Mouse (Mus musculus): Measurements from ENCODE around the gene Slc7a14.

Slc7a14 gene

DNA sequence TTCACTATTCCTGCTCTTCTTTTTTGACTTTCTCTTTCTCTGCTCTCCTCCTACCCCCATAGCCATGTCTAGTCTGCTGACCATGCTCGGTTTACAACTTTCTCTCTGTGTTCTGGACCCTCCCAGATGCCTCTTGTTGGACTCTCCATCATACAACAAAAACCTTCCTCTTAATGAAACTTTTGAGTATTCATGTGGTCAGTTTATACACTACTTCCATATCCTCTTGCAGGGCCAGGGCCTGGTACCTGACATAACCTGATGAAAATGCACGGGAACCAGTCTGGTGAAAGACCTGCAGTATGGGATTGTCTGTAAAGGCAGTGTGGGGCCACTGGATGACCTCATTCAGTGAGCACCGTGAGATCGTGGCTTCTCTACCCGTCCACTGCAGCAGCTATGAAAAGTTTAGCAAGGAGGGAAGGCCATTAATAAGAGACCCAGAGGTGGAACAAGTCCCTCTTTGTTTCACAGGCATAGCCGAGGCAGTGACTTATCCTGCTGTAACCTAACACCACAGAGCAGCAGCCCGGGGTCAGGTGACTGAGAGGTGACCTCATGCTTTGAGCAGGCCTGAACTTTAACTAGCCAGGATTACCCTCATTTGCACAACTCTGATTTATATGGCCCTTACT is 49.7 kb downstream of the Slc7a14 start:
- DNase-seq = peak; percentile 37

DNA sequence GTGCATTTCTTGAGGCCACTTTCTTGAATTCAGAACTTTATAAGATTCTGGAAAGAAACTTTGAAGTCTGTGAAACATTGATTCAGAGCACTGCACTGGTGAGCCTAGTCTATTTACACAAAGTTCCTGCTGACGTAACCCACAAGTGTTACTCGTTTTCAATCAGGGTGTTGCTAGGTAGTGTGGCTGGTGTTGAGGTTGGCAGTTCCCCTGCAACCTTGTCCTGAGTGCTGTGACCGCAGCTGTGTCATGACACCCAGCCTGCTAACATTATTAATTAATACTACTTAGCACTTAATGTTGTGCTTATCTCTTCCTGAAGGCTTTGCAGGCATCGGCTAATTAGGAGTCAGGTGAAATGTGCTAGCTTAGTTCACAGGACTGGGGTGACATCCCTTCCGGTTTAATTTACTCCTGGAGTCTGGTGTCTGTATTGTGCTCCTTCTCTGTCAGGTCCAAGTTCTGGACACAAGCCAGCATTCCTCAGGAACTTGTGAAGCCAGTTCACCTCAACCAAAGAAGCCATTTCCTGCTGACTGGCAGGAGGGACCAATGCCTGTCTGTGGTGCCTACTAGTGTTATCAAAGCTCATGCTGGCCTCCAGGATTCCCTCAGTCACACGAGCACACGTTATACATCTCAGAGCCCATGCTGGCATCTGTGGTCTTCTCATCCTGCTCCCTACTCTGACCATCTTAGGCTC is 50.5 kb downstream of the Slc7a14 start:
- no peak for DNase-seq

DNA sequence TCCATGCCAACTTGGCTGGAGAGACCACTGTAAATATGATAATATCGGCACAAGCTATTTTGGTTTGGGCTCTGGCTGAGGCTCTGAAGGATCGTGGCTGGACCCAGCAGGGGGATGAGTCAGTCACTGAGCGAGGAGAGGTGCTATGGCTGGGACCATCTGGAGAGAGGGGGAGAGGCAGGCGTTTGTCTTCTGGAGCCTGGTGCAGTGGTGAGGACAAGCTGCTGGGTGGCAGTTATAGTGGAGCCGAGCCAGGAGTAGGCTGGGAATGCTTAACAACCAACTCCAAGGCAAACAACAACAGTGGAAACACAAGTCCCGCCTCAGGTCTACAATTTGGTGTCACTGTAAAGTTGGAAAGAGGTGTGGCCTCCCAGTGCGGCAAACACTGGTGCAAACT is 55.8 kb downstream of the Slc7a14 start:
- no peak for DNase-seq

DNA sequence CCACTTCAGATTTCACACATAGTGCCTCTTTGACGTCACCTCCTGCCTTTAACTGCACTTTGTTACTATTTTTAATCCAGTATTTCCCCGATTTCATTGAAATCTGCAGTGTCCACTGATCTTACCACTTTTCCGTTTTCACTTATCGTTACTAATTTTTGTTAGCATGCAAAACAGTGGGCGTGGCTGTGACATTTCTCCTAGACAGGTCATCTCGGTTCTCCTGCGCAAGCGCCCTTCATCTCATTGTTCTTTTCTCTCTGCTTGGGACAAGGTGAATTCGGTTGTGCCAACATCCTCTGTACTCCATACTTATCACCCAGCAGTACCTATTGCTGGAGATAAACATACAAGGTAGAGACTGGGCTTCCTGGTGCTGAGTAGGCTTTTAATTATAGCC is 56.3 kb downstream of the Slc7a14 start:
- no peak for DNase-seq

DNA sequence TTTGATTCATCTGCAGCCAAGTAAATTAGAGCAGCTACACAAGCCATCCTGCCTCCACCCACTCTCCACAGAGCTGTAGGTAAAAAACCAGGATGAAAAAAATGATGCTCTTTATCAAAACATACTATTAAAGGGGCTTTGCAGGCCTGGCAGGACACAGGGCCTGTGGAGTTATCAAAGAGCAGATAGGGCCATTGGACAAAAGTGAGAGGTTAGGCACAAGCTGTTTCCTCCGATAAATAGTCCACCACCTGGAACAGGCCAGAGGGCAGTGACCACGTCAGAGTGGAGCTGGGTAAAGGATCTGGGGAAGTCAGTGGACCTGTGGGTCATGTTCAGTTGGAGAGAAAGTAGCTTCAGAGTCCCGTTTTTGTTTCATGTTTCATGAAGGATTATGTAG is 57.6 kb downstream of the Slc7a14 start:
- DNase-seq = no peak

DNA sequence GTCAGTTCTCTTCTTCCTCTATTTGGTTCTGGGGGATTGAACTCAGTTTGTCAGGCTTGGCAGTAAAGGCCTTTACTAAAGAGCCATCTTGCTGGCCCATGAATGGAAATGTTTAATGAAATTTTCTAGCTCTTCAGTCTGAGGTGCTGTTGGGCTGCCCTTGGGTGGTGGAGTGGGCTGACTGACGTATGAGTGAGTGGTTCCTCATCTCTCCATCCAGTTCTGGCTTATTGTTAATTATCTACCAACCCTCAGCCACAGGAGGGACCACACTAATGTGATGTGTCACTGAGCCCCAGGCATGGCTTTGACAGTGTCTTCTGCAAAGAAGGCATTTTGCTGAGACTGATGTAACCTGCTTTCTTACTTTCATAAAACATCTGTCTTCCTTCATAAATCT is 66.7 kb downstream of the Slc7a14 start:
- DNase-seq = no peak

DNA sequence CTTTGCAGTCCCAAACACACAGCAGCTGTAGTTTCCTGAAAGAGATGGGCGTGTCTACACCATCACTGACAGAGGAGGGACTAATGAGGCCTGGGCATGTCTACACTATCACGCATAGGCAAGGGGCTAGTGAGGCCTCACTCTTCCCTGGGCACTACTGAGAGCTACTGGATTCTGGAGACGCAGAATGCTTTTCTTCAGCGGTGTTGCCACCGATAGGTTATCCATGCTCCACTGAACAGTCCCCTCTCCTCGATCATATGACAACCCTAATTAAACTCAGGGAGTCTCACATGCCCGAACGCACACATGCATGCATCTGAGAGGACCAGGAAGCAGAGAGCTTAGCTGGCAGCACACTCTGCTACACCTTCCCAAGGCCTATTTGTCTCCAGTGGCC is 69.3 kb downstream of the Slc7a14 start:
- no peak for DNase-seq

DNA sequence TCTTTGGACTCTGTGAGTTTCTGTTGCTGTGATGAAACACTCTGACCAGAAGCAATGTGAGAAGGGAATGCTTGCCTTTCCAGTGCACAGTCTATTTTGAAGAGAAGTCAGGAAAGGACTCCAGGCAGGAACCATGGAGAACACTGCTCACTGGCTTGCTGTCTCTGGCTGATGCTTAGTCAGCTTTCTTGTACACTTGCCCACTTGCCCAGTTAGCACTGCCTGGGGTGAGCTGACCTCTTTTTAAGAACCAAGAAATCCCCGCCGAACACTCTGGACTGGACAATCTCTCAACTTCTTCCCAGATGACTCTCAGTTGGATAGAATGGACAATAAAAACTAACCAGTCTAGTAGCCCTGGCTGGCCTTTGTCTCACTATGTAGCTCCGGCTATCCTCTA is 70.5 kb downstream of the Slc7a14 start:
- DNase-seq = no peak

DNA sequence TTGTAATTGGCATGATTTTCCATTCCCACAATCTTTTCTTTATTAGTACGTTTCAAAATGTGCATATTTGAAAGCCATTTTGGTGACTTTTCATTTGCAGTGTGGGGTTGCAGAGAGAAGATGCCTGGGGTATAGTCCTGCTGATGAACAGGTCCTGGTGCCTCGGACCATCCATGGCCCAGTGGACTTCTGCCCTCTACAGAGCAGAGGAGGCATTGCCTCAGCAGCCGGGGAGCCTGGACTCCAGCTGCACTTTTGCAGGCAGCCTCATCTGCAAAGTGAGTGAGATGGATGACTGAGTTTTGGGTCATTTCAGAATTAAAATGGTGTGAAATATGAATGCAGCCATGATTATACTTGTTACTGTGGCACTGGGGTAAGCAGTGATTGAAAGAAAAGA is 72.2 kb downstream of the Slc7a14 start:
- no peak for DNase-seq

DNA sequence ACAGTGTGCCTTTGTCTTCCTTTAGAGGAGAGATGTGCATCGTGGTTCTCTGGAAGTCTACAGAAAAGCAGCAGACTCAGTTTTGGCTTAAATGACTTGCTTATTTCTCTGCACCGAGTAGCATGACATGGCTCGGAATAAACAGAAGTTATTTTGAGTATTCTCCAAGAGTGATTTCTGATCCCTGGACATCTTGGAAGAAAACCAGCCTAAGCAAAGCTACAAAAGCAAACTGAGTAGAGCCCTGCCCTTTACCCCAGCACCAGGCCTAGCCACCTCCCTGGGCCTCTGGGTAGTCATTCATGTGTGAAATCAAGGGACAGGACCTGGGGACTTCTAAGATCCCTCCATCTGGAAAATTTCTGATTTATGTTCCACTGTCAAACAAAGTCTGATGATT is 74.0 kb downstream of the Slc7a14 start:
- DNase-seq = peak; percentile 47

DNA sequence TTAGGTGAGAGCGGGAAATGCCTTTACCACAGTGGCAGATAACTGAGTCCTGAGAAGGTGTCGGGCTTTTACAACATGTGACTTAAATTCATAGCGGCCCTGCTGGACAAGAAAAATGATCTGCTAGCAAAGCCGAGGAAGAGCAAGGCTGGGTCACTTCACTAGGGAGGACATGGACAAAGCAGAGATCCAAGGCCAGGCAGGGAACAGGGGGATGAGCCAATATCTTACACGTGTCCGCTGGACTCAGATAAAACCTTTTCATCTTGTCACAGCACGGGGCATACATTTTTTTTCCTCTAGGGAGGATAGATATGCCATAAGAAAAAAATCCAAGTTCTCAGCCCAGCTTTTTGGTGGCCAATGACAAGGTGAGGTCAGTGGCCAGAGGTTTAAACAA is 75.8 kb downstream of the Slc7a14 start:
- DNase-seq = no peak

DNA sequence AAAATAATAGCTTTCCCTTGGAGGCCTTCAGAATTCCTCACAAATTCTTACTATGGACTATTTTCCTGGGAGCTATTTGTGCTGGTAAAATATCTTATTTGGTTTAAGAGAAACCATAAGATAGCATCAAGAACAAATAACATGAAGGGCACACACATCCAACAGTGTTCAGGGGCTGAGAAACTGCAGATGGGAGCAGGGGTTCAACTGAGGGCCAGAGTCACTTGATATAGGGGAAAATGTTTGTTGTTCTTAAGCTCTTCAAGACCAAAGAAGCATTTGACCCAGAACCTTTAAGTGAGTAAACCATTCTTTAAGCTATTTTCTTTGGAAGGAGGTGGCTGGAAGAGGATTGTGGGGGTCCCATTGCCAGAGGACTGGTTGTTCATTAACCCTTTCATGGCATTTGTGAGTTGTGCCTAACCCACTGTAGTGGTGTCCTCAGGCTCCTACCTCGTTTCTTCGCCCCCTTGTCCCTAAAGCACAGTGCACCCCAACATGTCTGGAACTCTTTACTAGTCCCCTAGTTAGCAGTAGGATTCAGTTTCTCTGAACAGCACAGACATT is 76.3 kb downstream of the Slc7a14 start:
- no peak for DNase-seq

DNA sequence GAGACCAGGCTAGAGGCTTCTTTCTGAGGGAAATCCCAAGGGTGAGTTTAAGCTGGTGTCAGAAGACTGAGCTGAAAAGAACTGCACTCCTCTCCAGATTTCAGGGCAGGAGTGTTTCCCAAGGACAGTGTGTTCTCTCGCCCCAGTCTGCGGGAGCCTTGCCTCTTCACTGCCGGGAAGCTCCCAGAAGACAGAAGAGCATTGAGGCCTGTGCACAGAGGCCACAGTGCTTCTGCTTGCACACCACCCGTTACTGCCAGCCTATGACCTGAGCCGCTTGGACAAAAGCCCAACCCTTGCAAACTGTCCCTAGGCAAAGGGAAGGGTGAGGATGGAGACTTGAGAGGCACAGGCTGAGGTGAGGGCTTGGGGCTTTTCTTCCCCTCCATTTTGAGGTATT is 80.9 kb downstream of the Slc7a14 start:
- DNase-seq = no peak

DNA sequence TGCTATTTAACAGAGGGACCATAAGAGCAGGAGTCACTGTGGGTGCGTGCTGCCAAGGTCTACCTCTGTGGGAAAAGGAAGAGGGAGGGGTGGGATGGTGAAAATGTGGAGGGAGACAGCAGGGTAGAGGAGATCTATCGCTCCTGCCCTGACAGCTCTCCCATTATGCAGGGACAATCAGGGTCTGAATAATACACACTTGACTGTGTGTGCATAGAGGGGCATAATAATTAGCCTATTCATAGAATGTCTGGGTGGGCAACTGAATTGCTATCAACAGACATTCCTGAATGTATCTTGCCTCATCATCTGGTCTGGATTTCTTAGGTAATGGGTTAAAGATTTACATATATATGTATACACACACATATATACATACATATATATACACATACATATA is 81.7 kb downstream of the Slc7a14 start:
- no peak for DNase-seq

DNA sequence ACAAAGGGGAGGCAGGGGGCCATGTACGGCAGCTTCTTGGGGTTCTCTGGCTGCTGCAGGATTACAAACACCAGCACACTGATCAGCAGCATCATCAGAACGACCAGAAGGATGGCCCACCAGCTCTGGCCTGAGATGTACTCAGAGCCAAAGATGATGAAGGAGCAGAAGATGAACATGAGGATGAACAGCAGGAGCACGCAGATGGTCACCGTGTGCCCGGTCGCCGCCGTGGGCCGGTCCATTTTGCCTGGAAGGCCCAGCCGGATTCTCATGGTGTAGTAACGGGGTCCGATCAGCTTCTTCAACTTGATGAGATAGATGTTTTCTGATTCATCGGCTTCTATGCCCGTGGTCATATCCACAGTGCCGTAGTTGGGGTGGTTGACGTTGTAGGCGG is 86.6 kb downstream of the Slc7a14 start:
- no peak for DNase-seq

DNA sequence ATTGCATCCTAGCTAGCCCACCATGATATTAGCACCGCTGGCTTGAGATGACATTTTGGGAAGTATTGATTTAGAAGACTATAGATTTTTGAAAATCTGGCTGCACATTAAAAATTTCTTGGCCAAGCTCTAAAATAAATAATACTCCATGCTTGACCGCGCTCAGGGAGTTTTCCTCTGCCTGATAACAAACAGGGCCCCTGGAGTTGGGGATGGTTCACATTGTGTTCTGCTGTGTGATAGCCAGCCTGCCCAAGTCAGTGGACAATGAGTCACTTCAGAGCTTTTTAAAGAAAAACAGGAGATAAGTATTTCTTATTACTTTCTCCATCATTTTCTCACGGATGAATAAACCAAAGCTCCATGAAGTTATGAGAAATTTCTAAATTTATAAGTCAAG is 90.1 kb downstream of the Slc7a14 start:
- no peak for DNase-seq

DNA sequence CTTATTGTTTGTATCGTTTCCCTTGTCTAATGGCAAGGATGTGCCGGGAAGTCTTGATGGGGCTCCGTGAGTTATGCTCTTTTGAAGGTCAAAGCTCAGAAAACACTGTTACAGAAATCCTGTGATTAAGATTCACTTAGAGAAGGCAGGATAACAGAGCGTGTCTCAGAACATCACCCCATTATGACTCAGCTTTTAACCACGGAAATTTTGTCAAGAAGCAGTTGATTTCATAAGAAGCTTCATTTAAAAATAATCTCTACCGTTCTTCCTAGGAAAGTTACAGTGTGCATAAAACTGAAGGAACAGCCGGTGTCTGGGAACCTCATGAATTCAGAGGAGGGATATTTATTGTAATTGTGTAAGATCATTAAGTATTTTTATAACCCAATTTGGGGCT is 90.7 kb downstream of the Slc7a14 start:
- no peak for DNase-seq

DNA sequence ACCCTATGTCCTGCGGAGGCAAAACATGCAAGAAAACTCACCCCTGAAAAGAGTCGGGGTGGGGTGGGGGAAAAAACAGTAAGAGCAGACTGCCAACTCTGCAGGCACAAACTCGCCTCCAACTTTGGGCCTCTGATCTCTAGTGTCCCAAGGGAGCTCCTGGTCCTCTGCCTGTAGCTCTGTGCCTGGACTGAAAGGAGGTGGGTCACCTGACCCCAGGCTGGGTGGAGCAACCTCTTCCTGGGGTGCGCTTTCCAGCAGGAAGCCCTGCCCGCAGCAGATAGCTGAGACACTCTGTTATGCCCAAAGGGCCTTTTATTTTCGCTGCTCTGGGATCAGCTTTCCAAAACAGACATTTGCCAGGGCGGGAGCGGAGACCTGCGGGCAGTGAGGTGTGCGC is 92.7 kb downstream of the Slc7a14 start:
- DNase-seq = no peak

DNA sequence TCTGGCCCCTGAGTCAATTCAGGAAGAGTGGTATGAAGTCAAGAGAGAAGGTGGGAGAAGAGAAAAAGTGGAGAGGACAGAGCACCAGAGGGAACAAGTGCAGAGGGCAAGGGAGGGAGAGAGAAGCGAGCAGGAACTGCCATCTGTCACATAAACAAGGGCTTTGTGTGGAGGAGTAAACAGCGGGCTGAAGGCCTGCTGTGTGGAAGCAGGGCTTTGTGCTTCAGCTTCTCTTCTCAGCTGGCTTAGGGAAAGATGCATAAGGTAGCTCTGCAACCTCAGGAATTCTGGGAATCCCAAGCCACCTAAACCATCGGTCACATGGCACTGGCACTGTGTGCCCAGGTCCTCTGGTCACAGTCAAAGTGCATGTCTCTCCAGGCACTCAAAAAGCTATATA is 96.4 kb downstream of the Slc7a14 start:
- no peak for DNase-seq

DNA sequence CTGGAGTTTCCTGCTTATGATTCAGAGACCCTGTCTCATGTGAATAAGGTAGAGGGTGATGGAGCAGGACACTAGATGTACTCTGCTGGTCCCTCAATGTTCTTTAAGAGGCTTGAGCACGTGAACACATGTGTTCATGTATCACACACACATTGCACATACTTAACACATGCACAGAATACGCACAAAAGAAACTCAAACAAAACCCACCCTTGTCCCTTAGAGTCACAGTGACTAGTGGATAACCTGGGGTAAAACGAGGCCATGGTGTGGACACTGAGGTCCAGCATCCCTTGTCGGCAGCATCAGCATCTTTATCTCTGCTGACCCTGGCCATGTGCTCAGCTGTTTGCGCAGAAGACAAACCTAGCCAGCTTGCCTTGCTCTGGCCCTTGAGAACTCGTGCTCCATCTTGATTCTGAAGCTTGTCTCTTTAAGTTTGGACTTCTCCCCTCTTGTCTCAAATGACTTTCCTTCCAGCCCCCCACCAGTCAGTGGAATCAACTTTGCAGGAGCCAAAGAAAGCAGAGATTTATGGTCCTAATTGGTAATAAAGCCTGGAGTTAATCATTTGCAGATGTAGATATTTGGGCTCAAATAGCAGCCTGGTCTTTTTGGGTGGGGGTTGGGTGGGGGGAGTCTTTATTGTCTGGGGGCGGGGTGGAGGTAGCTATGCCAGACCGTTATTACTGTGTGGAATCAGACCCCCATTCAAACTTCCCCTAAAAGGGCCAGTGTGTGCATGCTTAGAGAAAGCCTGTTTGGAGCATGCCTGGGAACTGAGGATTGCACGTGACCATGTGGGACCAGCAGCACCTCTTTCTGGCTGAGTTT is 97.8 kb downstream of the Slc7a14 start:
- DNase-seq = no peak

DNA sequence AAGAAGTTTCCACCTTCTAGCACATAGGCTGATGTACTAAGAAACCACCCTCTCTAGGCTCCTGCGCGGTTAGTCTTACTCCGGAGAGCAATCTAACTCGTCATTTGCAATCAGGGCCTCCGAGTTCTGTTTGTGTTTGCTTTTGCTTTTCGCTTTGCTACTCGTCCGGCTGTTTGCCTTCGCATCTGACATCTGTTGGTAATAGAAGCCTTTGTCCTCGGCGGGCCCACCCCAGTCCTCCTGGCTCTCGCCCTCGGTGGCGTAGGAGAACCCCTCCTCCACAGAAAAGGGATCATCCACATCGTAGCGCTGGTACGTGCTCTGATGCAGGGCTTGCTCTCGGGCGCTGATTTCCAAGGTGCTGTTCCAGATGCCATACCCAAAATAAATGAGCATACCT is 101.2 kb downstream of the Slc7a14 start:
- DNase-seq = no peak

DNA sequence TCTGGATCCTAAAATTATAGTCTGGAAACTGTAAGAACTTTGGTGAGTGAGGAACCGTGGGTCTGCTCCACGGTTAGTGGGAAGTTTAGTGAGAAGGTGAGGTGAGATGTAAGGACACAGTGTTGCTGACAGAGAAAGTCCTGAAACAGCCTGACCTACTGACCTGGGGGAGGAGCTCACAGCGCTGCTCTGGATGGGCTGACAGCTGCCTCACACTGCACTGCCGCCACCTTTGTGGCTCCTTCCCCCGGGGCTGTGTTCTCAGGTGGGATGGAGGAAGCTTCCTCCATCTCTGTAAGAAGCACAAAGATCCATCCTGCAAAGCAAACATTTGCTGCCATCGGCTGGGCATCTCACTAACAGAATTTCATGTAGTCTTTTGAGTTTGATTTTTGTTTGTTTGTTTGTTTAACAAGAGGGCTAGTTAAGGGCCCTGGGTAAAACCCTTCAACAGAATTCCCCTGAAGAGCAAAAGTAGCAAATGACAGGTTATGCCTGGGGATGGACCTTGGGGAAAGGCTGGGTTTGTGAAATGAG is 101.7 kb downstream of the Slc7a14 start:
- DNase-seq = no peak

DNA sequence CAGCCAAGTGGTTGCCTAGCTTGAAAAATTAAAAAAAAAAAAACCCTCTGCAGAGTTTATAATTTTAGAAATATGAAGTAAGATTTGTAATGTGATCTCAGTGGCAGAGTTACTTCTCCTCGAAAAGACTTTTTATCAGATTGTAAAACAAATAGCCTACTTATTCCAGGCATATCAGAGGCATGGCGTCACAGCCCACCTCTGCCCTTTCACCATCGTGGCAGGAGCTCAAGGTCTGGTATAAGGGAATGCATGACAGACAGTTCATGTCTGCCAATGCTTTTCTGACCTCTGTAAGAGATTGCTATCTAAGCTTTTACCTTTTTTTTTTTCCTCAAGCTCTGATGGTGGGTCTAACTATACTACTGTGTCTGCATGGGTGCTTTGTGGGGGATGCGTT is 102.1 kb downstream of the Slc7a14 start:
- DNase-seq = no peak

DNA sequence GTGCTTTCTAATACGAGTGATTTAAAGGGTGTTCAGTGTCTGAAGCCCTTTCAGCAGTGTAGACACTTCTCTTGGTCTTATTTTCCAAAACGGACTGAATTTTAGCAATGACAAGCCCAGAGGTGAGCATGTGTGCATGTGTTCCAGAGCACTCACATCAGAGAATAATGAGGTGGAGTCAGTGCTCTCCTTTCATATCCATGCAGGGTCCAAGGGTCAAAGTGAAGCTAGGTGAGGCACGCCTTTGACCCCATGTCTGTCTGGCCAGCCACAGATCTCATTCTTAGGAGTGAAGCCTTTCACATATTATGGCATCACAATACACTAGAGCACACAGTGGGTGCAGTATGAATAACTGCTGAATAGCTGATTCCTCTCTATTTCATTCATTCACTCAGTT is 105.0 kb downstream of the Slc7a14 start:
- peak; percentile 4 for DNase-seq
